Mouse (Mus musculus): ENCODE measurements at regions not wholly inside any gene's neighbourhood (a gene's known extent, or its start where the extent isn't known, plus 50 kb on each side); places are given as distances from the start of the nearest gene placed in this dataset.

DNA sequence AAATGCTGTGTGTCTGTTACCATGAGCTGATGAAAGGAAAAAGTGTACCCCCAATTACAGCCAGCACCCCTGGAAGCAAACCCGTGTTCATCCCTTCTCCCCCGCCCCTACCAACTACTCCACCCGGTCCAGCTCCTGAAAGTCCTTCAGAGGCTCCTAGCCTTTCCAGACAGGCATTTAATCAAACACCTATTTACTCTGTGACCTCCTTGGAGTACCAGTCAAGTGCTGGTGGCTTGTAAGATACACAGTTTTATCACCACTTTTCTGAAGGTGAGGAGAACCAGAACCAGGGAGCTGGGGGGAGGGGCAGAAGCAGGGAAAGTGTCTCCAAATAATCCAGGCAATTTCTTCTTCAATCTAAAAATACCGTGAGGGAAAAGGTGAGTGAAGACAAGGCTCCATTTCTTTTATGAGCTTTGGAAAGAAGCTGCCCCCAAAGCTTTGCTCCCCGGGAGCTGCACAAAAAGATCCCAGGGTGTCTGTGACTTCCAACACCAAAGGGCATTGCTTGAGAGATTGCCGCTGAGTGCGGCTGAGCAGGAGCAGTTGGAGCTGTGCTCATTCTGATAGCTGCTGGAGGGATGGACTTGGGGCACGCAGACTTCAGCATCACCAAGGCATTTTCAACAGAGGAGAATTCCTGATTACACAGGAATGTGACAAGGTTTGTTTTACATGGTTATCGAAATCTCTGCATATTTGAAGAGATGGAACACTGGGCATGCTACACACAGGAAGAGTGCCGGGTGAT lies 123.0 kb downstream of the Tbx18 start:
- TF ChIP-seq MAFK (IDR thresholded peaks at IDR 0.05; ENCODE audit: insufficient read depth, low read depth, low read length) (no peak), HCFC1 (IDR thresholded peaks at IDR 0.05; ENCODE audit: borderline replicate concordance, insufficient read depth, low read length) (no peak)
